Mouse (Mus musculus) midbrain, postnatal 0 days (tissue): ENCODE measurements around the gene Syngr4. TPM values are rescaled to one million over a fixed set of nuclear protein-coding genes. Genes with fewer than 3 reads are reported as not detected.

ENCODE experiments used
- ATAC-seq: fragments of 200-750 bp; cut with Nextera tagmentation; 2 replicates; pipeline ENCODE4 v1.8.0; 2017; ENCODE audit warnings: moderate number of reproducible peaks, mild to moderate bottlenecking, moderate TSS enrichment, moderate library complexity; ENCODE audit not compliant: low FRiP score
- DNase-seq: peaks from one replicate; pipeline ENCODE4 v3.0.0-alpha.2; 2015; ENCODE audit warnings: low spot score
- H3K27ac ChIP-seq: fragments of 300-500 bp; sonication (generic); 2 replicates; pipeline ENCODE4 v1.5.1; 2014; ENCODE audit warnings: low read depth, mild to moderate bottlenecking, low read length, mixed read lengths
- H3K27me3 ChIP-seq: fragments of 300-500 bp; sonication (generic); 2 replicates; pipeline ENCODE4 v1.6.1; 2014; ENCODE audit warnings: low read length, control low read depth, mixed read lengths; ENCODE audit not compliant: insufficient read depth
- H3K36me3 ChIP-seq: fragments of 300-500 bp; sonication (generic); 2 replicates; pipeline ENCODE4 v1.6.1; 2014; ENCODE audit warnings: low read length, control low read depth, mixed read lengths; ENCODE audit not compliant: insufficient read depth
- H3K4me1 ChIP-seq: fragments of 300-500 bp; sonication (generic); 2 replicates; pipeline ENCODE4 v1.6.1; 2014; ENCODE audit warnings: mild to moderate bottlenecking, control low read depth, antibody characterized with exemption, low read length, mixed read lengths; ENCODE audit not compliant: insufficient read depth
- H3K4me2 ChIP-seq: fragments of 300-500 bp; sonication (generic); 2 replicates; pipeline ENCODE4 v1.6.1; 2014; ENCODE audit warnings: low read depth, mild to moderate bottlenecking, low read length, mixed read lengths; ENCODE audit not compliant: poor library complexity, severe bottlenecking
- H3K4me3 ChIP-seq: fragments of 300-500 bp; sonication (generic); 2 replicates; pipeline ENCODE4 v1.5.1; 2014; ENCODE audit warnings: low read depth, mild to moderate bottlenecking, low read length, moderate library complexity
- H3K9ac ChIP-seq: fragments of 300-500 bp; sonication (generic); replicated peaks from 2 replicates; pipeline ENCODE4 v1.6.1; 2014; ENCODE audit warnings: mild to moderate bottlenecking, low read length, moderate library complexity, mixed read lengths; ENCODE audit not compliant: poor library complexity, severe bottlenecking
- H3K9me3 ChIP-seq: fragments of 300-500 bp; sonication (generic); 2 replicates; pipeline ENCODE4 v1.6.1; 2016; ENCODE audit warnings: low read length, control low read depth
- CTCF ChIP-seq: IDR thresholded peaks from 2 replicates; pipeline ENCODE4 v1.5.1; 2016; ENCODE audit warnings: antibody characterized with exemption, mild to moderate bottlenecking
- WGBS: fragments of 180-500 bp; shearing (Covaris S2); extraction: QIAGEN DNeasy Blood & Tissue Kit; methylation state at CpG from one replicate; pipeline ENCODE4 v1.1.7; 2014; 5-methylcytosine and 5-hydroxymethylcytosine counted together
- polyA plus RNA-seq: library from polyadenylated mRNA; unstranded; fragments of >200 nt; fragmentation: Nextera tagmentation; extraction: Ambion mirVana; gene quantifications from 2 replicates; pipeline ENCODE4 v1.2.1, GENCODE M21; 2015
- total RNA-seq: library from RNA; depleted of rRNA; stranded (reverse); fragments of >200 nt; gene quantifications from 2 replicates; pipeline ENCODE4 v1.2.3, GENCODE M21; 2014

Syngr4 gene
- total and polyA plus RNA-seq, 2 experiments from 2014 or later, result 0.30 TPM; not detected in 1

DNA sequence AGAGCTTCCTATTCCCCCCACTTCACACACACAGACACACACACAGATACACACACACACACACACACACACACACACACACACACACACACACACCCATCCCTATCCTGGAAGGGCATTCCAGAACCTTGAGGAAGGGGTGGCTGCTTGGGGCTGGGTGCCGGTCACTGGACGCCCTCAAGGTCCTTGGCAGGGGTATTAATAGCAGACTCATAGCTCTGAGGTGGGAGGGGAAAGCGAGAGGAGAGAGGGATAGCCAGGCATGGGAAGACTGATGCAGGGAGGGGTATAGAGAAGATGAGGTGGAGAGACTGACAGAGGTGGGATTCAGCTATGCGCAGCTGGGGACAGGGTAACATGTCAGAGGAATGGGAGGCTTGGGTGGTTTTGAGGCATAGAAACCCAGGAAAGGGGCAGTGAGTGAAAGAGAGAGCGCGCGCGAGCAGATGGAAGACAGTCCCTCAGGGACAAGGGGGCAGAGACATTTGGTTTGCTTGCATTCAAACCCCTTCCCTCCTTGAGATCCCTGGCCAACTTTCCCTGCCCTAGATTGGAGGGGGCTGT lies 27.3 kb downstream of the Syngr4 start:
- Histone ChIP-seq H3K9me3 (no peaks in the 10 kb centered on the region), H3K9ac (peak overlapping the region; percentile 91), H3K27me3 (no peaks in the 10 kb centered on the region), H3K4me2 (peak overlapping the region; percentile 88), H3K36me3 (no peaks in the 10 kb centered on the region), H3K4me1 (peaks cover 20% of the 10 kb centered on the region), H3K4me3 (peak overlapping the region; percentile 71), H3K27ac (peak overlapping the region; percentile 70)
- no peak for TF ChIP-seq CTCF
- ATAC-seq (no peak), DNase-seq (peak; percentile 48)
- whole genome bisulfite sequencing, result 6% methylated on average over 8 of the region's 8 CpGs

GRCm38 (mm10) chr7:45867871-45868270 lies 28.6 kb downstream of the Syngr4 start:
- peaks cover 15% of the 10 kb centered on the region for H3K4me1 ChIP-seq
- H3K4me2 ChIP-seq, result peak overlapping the region; percentile 88
- no peaks in the 10 kb centered on the region for H3K36me3 ChIP-seq
- H3K27me3 ChIP-seq, result no peaks in the 10 kb centered on the region
- peak overlapping the region; percentile 71 for H3K4me3 ChIP-seq
- TF ChIP-seq CTCF, result no peak
- H3K9me3 ChIP-seq, result no peaks in the 10 kb centered on the region
- peak overlapping the region; percentile 91 for H3K9ac ChIP-seq
- WGBS, result 4% methylated on average over 2 of the region's 2 CpGs
- H3K27ac ChIP-seq, result no peak overlapping the region
- DNase-seq, result no peak
- no peak for ATAC-seq

- peak overlapping the region; percentile 71 for H3K4me3 ChIP-seq
- H3K4me2 ChIP-seq, result peak overlapping the region; percentile 88
- TF ChIP-seq CTCF, result no peak
- H3K9me3 ChIP-seq, result no peaks in the 10 kb centered on the region
- peak; percentile 96 for DNase-seq
- H3K9ac ChIP-seq, result peak overlapping the region; percentile 91
- peaks cover 4% of the 10 kb centered on the region; the same call in 1 of the 2 replicates for H3K27me3 ChIP-seq
- peak; percentile 62 for ATAC-seq
- WGBS, result 1% methylated on average over 110 of the region's 117 CpGs
- H3K4me1 ChIP-seq, result peaks cover 15% of the 10 kb centered on the region
- peak overlapping the region; percentile 69 for H3K27ac ChIP-seq
- H3K36me3 ChIP-seq, result peaks cover 5% of the 10 kb centered on the region; the same call in 1 of the 2 replicates
These were observed 30.3 kb downstream of the Syngr4 start for GRCm38 (mm10) chr7:45865925-45866910.

- ATAC-seq (no peak), DNase-seq (no peak)
- peaks cover 7% of the 10 kb centered on the region; the same call in 1 of the 2 replicates for H3K36me3 ChIP-seq
- H3K9ac ChIP-seq, result no peak overlapping the region
- WGBS, result 61% methylated on average over 3 of the region's 3 CpGs
- H3K27ac ChIP-seq, result no peak overlapping the region
- no peaks in the 10 kb centered on the region for H3K9me3 ChIP-seq
- TF ChIP-seq CTCF, result no peak
- H3K4me2 ChIP-seq, result no peak overlapping the region
- peaks cover 15% of the 10 kb centered on the region for H3K4me1 ChIP-seq
- H3K4me3 ChIP-seq, result no peak overlapping the region
- H3K27me3 ChIP-seq, result peaks cover 4% of the 10 kb centered on the region; the same call in 1 of the 2 replicates
These were observed 32.1 kb downstream of the Syngr4 start for GRCm38 (mm10) chr7:45864435-45864834.

DNA sequence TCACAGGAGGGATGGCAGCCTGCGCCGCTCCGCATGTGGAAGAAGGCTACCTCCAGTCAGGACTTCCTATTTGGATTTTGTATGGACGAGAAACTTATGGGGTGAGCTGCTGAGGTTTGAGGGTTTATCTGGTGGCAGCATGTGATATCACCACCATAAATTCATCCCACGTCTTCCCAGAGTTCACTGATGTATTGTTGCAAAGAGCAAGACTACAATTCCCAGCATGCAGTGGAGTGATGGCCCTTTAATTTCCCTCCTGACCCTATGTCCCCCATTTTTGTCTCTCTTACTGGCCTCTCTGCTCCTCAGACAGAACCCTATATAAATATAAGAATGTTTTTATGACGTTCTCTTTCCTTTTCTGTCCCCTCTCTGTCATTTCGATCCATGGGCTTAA lies 33.7 kb downstream of the Syngr4 start:
- no peak overlapping the region for H3K9ac ChIP-seq
- H3K36me3 ChIP-seq, result peaks cover 7% of the 10 kb centered on the region; the same call in 1 of the 2 replicates
- TF ChIP-seq CTCF, result no peak
- DNase-seq, result no peak
- 89% methylated on average over 7 of the region's 7 CpGs for WGBS
- no peaks in the 10 kb centered on the region for H3K9me3 ChIP-seq
- H3K27me3 ChIP-seq, result peaks cover 4% of the 10 kb centered on the region; the same call in 1 of the 2 replicates
- ATAC-seq, result no peak
- no peak overlapping the region for H3K27ac ChIP-seq
- H3K4me2 ChIP-seq, result no peak overlapping the region
- H3K4me3 ChIP-seq, result no peak overlapping the region
- peaks cover 9% of the 10 kb centered on the region for H3K4me1 ChIP-seq
